Mouse (Mus musculus): ENCODE results near the gene Kcnab3.

- TF ChIP-seq POLR2A (IDR thresholded peaks at IDR 0.05; ENCODE audit: borderline replicate concordance, low read depth, low read length), result no peak
- TF ChIP-seq CTCF (IDR thresholded peaks at IDR 0.05; ENCODE audit: low read depth, low read length), result no peak
Observed at GRCm38 (mm10) chr11:69368356-69369214, 42.5 kb downstream of the Kcnab3 start.

All from bone marrow macrophage, adult 2 months (primary cell).